Mouse (Mus musculus): ENCODE data around the gene Cx3cr1. TPM values are rescaled to one million over a fixed set of nuclear protein-coding genes. Genes with fewer than 3 reads are reported as not detected.

The Cx3cr1 gene
- polyA plus RNA-seq, 1 experiment from 2014 or later: 9.0 TPM

GRCm38 (mm10) chr9:119977557-119978060 is 92.1 kb downstream of the Cx3cr1 start:
- H3K27me3 ChIP-seq (ENCODE audit: control insufficient read depth, insufficient read depth, low read length): peaks cover 3% of the 10 kb centered on the region; the same call in 1 of the 2 replicates
- H3K36me3 ChIP-seq (replicated peaks; ENCODE audit: control insufficient read depth, insufficient read depth): no peaks in the 10 kb centered on the region
- H3K9ac ChIP-seq: no peak overlapping the region
- WGBS: 60% methylated on average over 5 of the region's 5 CpGs
- ATAC-seq (ENCODE audit: low FRiP score) (no peak), DNase-seq (ENCODE audit: low spot score) (no peak)
- H3K4me2 ChIP-seq (replicated peaks): no peak overlapping the region
- no peak overlapping the region for H3K4me3 ChIP-seq (replicated peaks; ENCODE audit: low read length)
- H3K9me3 ChIP-seq (ENCODE audit: control insufficient read depth, low read length): no peaks in the 10 kb centered on the region
- peaks cover 33% of the 10 kb centered on the region for H3K4me1 ChIP-seq (replicated peaks; ENCODE audit: control insufficient read depth, insufficient read depth, low read length)
- no peak overlapping the region for H3K27ac ChIP-seq

- 61% methylated on average over 17 of the region's 17 CpGs for WGBS
- no peak for DNase-seq (ENCODE audit: low spot score)
- Histone ChIP-seq H3K4me3 (replicated peaks; ENCODE audit: low read length) (no peak overlapping the region), H3K9me3 (ENCODE audit: control insufficient read depth, low read length) (no peaks in the 10 kb centered on the region), H3K36me3 (replicated peaks; ENCODE audit: control insufficient read depth, insufficient read depth) (no peaks in the 10 kb centered on the region), H3K9ac (no peak overlapping the region), H3K4me1 (replicated peaks; ENCODE audit: control insufficient read depth, insufficient read depth, low read length) (peaks cover 27% of the 10 kb centered on the region), H3K27me3 (ENCODE audit: control insufficient read depth, insufficient read depth, low read length) (no peaks in the 10 kb centered on the region), H3K27ac (no peak overlapping the region), H3K4me2 (replicated peaks) (no peak overlapping the region)
- ATAC-seq (ENCODE audit: low FRiP score): no peak
Observed at GRCm38 (mm10) chr9:119976704-119977556, 92.7 kb downstream of the Cx3cr1 start.

DNA sequence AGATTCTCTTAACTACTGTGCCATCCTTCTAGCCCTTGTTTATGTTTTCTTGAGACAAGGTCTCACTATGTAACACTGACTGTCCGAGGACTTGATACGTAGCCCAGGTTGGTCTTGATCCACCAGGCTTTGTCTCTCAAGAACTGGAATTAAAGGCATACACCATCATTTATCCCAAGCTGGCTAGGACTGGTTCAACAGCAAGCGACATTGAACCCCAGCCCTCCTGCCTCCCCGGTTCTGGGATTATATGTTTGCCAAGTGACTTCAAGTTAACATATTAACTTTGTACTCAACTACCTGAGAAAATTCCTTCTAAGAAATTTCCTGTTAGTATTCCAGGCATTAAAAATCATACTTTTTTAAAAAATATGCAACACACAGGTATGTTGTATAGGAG is 94.4 kb downstream of the Cx3cr1 start:
- Histone ChIP-seq H3K4me2 (replicated peaks) (no peak overlapping the region), H3K36me3 (replicated peaks; ENCODE audit: control insufficient read depth, insufficient read depth) (no peaks in the 10 kb centered on the region), H3K9ac (no peak overlapping the region), H3K27ac (no peak overlapping the region), H3K4me1 (replicated peaks; ENCODE audit: control insufficient read depth, insufficient read depth, low read length) (peaks cover 26% of the 10 kb centered on the region), H3K27me3 (ENCODE audit: control insufficient read depth, insufficient read depth, low read length) (no peaks in the 10 kb centered on the region), H3K4me3 (replicated peaks; ENCODE audit: low read length) (no peak overlapping the region), H3K9me3 (ENCODE audit: control insufficient read depth, low read length) (no peaks in the 10 kb centered on the region)
- ATAC-seq (ENCODE audit: low FRiP score): no peak
- DNase-seq (ENCODE audit: low spot score): no peak
- 96% methylated on average over 4 of the region's 4 CpGs for WGBS

DNA sequence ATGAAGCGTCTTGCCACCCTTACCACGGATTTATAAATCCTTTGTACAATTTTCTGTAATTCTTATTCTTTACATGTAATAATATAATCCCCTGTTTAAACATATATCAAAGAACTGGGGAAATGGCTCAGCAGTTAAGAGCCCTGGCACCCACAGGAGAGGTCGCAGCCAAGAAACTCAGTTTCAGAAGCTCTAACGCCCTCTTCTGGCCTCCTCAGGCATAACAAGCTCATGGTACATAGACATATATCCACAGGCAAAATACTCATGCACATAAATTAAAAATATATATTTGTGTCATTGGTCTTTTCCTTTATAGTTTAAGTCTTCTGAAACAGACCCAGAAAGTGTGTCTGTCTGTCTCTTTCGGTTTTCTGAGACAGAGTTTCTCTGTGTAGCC is 95.1 kb downstream of the Cx3cr1 start:
- DNase-seq (ENCODE audit: low spot score): no peak
- Histone ChIP-seq H3K9ac (no peak overlapping the region), H3K27ac (no peak overlapping the region), H3K4me1 (replicated peaks; ENCODE audit: control insufficient read depth, insufficient read depth, low read length) (peaks cover 26% of the 10 kb centered on the region), H3K4me3 (replicated peaks; ENCODE audit: low read length) (no peak overlapping the region), H3K27me3 (ENCODE audit: control insufficient read depth, insufficient read depth, low read length) (no peaks in the 10 kb centered on the region), H3K36me3 (replicated peaks; ENCODE audit: control insufficient read depth, insufficient read depth) (no peaks in the 10 kb centered on the region), H3K9me3 (ENCODE audit: control insufficient read depth, low read length) (no peaks in the 10 kb centered on the region), H3K4me2 (replicated peaks) (no peak overlapping the region)
- 80% methylated on average over 5 of the region's 5 CpGs for WGBS
- no peak for ATAC-seq (ENCODE audit: low FRiP score)

GRCm38 (mm10) chr9:119973869-119974520 is 95.7 kb downstream of the Cx3cr1 start:
- H3K27ac ChIP-seq: no peak overlapping the region
- peaks cover 26% of the 10 kb centered on the region for H3K4me1 ChIP-seq (replicated peaks; ENCODE audit: control insufficient read depth, insufficient read depth, low read length)
- DNase-seq (ENCODE audit: low spot score) (no peak), ATAC-seq (ENCODE audit: low FRiP score) (no peak)
- no peaks in the 10 kb centered on the region for H3K9me3 ChIP-seq (ENCODE audit: control insufficient read depth, low read length)
- no peak overlapping the region for H3K4me3 ChIP-seq (replicated peaks; ENCODE audit: low read length)
- 94% methylated on average over 27 of the region's 27 CpGs for WGBS
- H3K36me3 ChIP-seq (replicated peaks; ENCODE audit: control insufficient read depth, insufficient read depth): no peaks in the 10 kb centered on the region
- H3K9ac ChIP-seq: no peak overlapping the region
- no peak overlapping the region for H3K4me2 ChIP-seq (replicated peaks)
- no peaks in the 10 kb centered on the region for H3K27me3 ChIP-seq (ENCODE audit: control insufficient read depth, insufficient read depth, low read length)

DNA sequence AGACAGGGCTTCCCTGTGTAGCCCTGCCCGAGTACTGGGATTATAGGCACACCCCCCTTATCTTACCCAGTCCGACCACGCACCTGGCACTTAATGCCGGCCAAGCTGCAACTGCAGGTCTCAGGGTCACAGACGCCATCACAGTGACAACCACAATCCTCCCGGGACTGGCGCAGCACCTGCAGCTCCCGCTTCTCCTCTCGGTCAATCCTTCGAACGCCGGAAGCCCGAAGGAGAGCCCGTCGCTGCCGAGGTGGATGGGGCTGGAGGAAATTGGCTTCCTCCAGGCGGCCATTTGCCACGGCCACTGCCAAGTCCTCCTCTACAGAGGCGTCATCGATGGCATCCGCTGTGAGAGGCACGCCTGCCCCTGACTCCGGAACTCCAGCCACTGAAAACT is 96.4 kb downstream of the Cx3cr1 start:
- Histone ChIP-seq H3K4me2 (replicated peaks) (no peak overlapping the region), H3K36me3 (replicated peaks; ENCODE audit: control insufficient read depth, insufficient read depth) (no peaks in the 10 kb centered on the region), H3K27ac (no peak overlapping the region), H3K27me3 (ENCODE audit: control insufficient read depth, insufficient read depth, low read length) (no peaks in the 10 kb centered on the region), H3K4me3 (replicated peaks; ENCODE audit: low read length) (no peak overlapping the region), H3K4me1 (replicated peaks; ENCODE audit: control insufficient read depth, insufficient read depth, low read length) (peaks cover 24% of the 10 kb centered on the region), H3K9ac (no peak overlapping the region), H3K9me3 (ENCODE audit: control insufficient read depth, low read length) (no peaks in the 10 kb centered on the region)
- DNase-seq (ENCODE audit: low spot score): no peak
- no peak for ATAC-seq (ENCODE audit: low FRiP score)
- WGBS: 91% methylated on average over 23 of the region's 23 CpGs

DNA sequence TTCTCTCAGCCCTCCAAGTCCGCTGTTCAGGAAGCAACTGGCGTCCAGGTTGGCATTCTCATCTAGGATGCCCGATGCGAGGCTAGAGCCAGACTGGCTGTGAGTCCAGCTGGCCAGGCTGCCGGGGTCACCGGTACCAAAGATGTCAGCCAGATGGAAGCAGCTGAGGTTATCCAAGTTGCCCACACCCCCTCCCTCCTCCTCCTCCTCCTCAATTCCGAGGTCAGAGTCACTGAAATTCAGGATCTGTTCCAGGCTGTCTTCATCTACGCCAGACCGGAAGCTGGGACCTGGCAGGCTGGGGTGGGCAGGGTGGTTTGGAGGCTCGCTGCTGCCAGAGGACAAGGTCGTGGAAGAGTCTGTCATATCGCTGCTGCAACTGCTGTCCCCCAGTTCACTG is 97.1 kb downstream of the Cx3cr1 start:
- Histone ChIP-seq H3K27ac (no peak overlapping the region), H3K4me2 (replicated peaks) (no peak overlapping the region), H3K27me3 (ENCODE audit: control insufficient read depth, insufficient read depth, low read length) (no peaks in the 10 kb centered on the region), H3K9ac (no peak overlapping the region), H3K4me3 (replicated peaks; ENCODE audit: low read length) (no peak overlapping the region), H3K4me1 (replicated peaks; ENCODE audit: control insufficient read depth, insufficient read depth, low read length) (peaks cover 19% of the 10 kb centered on the region), H3K9me3 (ENCODE audit: control insufficient read depth, low read length) (no peaks in the 10 kb centered on the region), H3K36me3 (replicated peaks; ENCODE audit: control insufficient read depth, insufficient read depth) (no peaks in the 10 kb centered on the region)
- ATAC-seq (ENCODE audit: low FRiP score) (no peak), DNase-seq (ENCODE audit: low spot score) (no peak)
- 82% methylated on average over 12 of the region's 12 CpGs for WGBS

DNA sequence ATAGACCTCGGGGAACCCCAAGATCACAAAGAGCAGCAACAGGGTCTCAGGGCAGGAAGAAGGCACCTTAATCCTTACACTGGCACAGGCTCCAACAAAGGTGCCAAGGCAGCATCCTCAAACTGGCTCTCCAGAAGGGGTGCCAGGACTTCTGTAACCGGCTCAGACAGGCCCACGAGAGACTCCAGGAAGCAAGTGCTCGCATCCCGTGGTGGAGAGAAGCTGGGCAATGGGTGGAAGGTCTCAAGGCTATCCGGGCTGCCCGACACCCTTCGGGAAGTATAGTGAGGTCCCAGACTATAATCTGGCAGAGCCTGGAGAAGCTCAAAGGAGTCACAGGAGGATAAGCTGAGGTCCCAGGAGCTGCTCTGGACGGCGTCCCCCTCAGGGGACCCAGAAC is 97.5 kb downstream of the Cx3cr1 start:
- no peaks in the 10 kb centered on the region for H3K27me3 ChIP-seq (ENCODE audit: control insufficient read depth, insufficient read depth, low read length)
- no peaks in the 10 kb centered on the region for H3K9me3 ChIP-seq (ENCODE audit: control insufficient read depth, low read length)
- no peak overlapping the region for H3K4me2 ChIP-seq (replicated peaks)
- no peak overlapping the region for H3K4me3 ChIP-seq (replicated peaks; ENCODE audit: low read length)
- no peak overlapping the region for H3K9ac ChIP-seq
- peaks cover 15% of the 10 kb centered on the region for H3K4me1 ChIP-seq (replicated peaks; ENCODE audit: control insufficient read depth, insufficient read depth, low read length)
- H3K36me3 ChIP-seq (replicated peaks; ENCODE audit: control insufficient read depth, insufficient read depth): no peaks in the 10 kb centered on the region
- ATAC-seq (ENCODE audit: low FRiP score) (no peak), DNase-seq (ENCODE audit: low spot score) (no peak)
- H3K27ac ChIP-seq: no peak overlapping the region
- 94% methylated on average over 10 of the region's 10 CpGs for WGBS

DNA sequence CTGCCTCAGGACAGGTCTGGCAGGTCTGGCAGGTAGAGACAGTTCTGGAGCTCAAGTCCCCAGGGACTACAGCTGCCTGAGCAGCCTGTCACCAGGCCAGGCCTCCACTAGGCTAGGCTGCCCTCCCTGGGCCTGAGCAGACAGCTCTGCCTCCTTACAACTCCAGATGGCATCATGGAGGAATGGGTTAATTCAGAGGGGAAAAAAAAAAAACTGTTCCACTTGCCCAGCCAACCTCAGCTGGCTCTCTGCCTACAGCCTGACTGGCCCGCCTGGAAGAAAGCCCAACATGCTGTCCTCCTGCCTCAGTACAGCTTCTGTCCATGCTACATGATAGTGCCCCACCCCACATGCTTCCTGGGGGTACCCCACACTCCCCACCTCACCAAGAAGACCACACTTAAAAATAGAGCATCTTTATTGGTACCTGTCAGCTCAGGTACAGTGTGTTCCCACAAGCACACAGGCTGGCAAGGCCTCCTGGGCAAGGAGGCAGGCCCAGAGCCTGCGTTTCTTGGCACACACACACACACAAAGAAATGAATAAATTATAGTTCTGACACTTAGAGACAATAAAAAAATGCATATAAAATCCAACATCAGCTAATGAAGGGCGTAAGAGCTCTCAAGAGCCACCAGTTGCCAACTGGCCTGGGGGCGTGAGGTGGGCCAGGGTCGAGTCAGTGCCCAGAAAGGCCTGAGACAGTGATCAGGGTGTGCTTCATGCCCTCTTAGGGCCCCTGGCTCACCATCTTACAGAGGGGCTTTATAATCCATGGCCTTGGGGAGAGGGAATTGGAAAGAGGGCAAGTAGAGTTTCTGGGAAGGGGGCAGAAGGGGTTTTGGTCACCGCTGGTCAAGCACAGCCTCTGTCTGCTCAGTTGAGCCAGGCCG is 98.7 kb downstream of the Cx3cr1 start:
- Histone ChIP-seq H3K9me3 (ENCODE audit: control insufficient read depth, low read length) (no peaks in the 10 kb centered on the region), H3K27ac (peak overlapping the region; percentile 27; the same call in 1 of the 2 replicates), H3K27me3 (ENCODE audit: control insufficient read depth, insufficient read depth, low read length) (no peaks in the 10 kb centered on the region), H3K9ac (no peak overlapping the region), H3K4me1 (replicated peaks; ENCODE audit: control insufficient read depth, insufficient read depth, low read length) (peaks cover 14% of the 10 kb centered on the region), H3K4me2 (replicated peaks) (no peak overlapping the region), H3K4me3 (replicated peaks; ENCODE audit: low read length) (no peak overlapping the region), H3K36me3 (replicated peaks; ENCODE audit: control insufficient read depth, insufficient read depth) (no peaks in the 10 kb centered on the region)
- DNase-seq (ENCODE audit: low spot score): peak; percentile 70
- 68% methylated on average over 7 of the region's 7 CpGs for WGBS
- peak; percentile 54 for ATAC-seq (ENCODE audit: low FRiP score)
